Mouse (Mus musculus) cerebellum, adult 2 months (tissue): ENCODE measurements around the gene Atp13a2.

ENCODE experiments used
- CTCF ChIP-seq: fragments of 200-500 bp; IDR thresholded peaks from 2 replicates; pipeline ENCODE4 v1.5.1; 2011; ENCODE audit warnings: low read depth, mild to moderate bottlenecking, control low read depth, low read length, moderate library complexity, borderline replicate concordance; ENCODE audit not compliant: insufficient read depth
- POLR2A ChIP-seq: fragments of 200-500 bp; IDR thresholded peaks from 2 replicates; pipeline ENCODE4 v1.6.1; 2011; ENCODE audit warnings: low read length, control low read depth, borderline replicate concordance; ENCODE audit not compliant: insufficient read depth

DNA sequence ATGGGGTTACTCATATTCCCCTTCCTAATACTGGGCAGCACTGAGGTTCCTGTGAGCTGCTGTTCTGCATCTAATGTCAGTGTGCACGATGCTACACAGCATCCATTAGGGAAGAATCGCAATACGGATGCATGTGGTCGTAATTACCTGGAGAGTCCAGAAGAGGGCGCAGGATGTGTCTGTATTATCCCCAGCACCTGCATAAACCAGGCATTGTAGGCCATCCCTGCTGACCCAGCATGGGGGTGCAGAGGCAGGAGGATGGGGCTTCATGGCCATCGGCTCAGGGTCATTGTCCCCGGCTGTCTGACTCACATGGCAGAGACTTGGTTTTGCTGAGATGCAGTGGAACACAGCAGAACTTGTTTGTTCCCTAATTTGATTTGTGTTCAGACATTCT, 22.1 kb upstream of the Atp13a2 start:
- TF ChIP-seq CTCF, result peak; percentile 93
- TF ChIP-seq POLR2A, result no peak
